In genomic region chr11:21239021-21239661, GRCm38 (mm10) we compare ENCODE assay signal across 8 mouse cellular contexts. TPM values are rescaled to one million over a fixed set of nuclear protein-coding genes. Genes with fewer than 3 reads are reported as not detected.
DNase-seq lines count a peak whose midpoint lies in the region; ATAC-seq lines count a peak whose summit lies in the region.

Vps54 (plus strand) TSS chr11:21239281.

- H3K4me2 ChIP-seq in hindbrain, embryonic 11.5 days (replicated peaks; ENCODE audit: low read depth, low read length) = peak within 1 kb of the TSS; percentile 65

- H3K4me3 ChIP-seq in hindbrain, embryonic 11.5 days (ENCODE audit: low read depth, low read length) = peak within 1 kb of the TSS; percentile 91

- peak; percentile 63 for DNase-seq in MN1 (ENCODE audit: low spot score)
- DNase-seq in cerebellum, adult 8-10 months = peak; percentile 56
- peak; percentile 18 to 60 for DNase-seq in frontal cortex, postnatal 10 days (ENCODE audit: low spot score in 2 of 2)
- DNase-seq in hindbrain, embryonic 11.5 days (ENCODE audit: low spot score) = peak; percentile 71
- peak; percentile 60 to 61 for DNase-seq in layer of hippocampus, postnatal 36 days
- DNase-seq in lung, postnatal 25 days (ENCODE audit: low spot score) = peak; percentile 35
- DNase-seq in retina, embryonic 14.5 days (ENCODE audit: low spot score) = peak; percentile 72
- DNase-seq in urinary bladder, postnatal 14 days (ENCODE audit: low spot score) = peak; percentile 48

- 0 out of 2 replicates have a peak, but pooled peaks cover 2% of the 10 kb centered on the region for H3K4me1 ChIP-seq in hindbrain, embryonic 11.5 days (replicated peaks; ENCODE audit: control insufficient read depth, insufficient read depth, low read length)

- H3K27me3 ChIP-seq in hindbrain, embryonic 11.5 days (ENCODE audit: control insufficient read depth, insufficient read depth, low read length) = no peaks in the 10 kb centered on the region

- H3K9ac ChIP-seq in hindbrain, embryonic 11.5 days (ENCODE audit: low read depth, low read length) = peak within 1 kb of the TSS; percentile 99

- peak; percentile 86 for ATAC-seq in hindbrain, embryonic 11.5 days (ENCODE audit: low FRiP score)

- H3K36me3 ChIP-seq in hindbrain, embryonic 11.5 days (ENCODE audit: control insufficient read depth, insufficient read depth, low read length) = no peaks in the 10 kb centered on the region

- H3K27ac ChIP-seq in hindbrain, embryonic 11.5 days (ENCODE audit: low read depth, low read length) = peak within 1 kb of the TSS; percentile 97

- no peaks in the 10 kb centered on the region for H3K9me3 ChIP-seq in hindbrain, embryonic 11.5 days (ENCODE audit: control insufficient read depth, low read length)

- WGBS in hindbrain, embryonic 11.5 days = under 1% methylated on average over 61 of the region's 84 CpGs

RNA-seq across cellular contexts. Expression of gene Vps54, which starts in this region (rescaled TPM):
- 14.0 and 15.1 TPM in 2 replicates for polyA plus RNA-seq in hindbrain, embryonic 11.5 days (2014; fragmentation: Nextera tagmentation; extraction: Ambion mirVana)
- 10 to 100 TPM; 27.8 to 28.2 TPM for total RNA-seq in layer of hippocampus, postnatal 36 days (2021)

Comparison
In these comparisons a context has a peak if more than half of its experiments do, and no peak if none do; other contexts are left out.
1. Peak in every context shown above with its lines: DNase-seq, ATAC-seq, H3K4me3 ChIP-seq and H3K27ac ChIP-seq.